Mouse (Mus musculus) Patski (cell line): Measurements from ENCODE around the gene Ybx2. TPM values are rescaled to one million over a fixed set of nuclear protein-coding genes. Genes with fewer than 3 reads are reported as not detected.

Experiments used
- ATAC-seq: fragments of 100-300 bp; one replicate; pipeline ENCODE4 v1.8.0; 2021
- CTCF ChIA-PET: fragments of 350-600 bp; sonication (Branson Sonifier 250); formaldehyde crosslinking; loops from one replicate; lab custom pipeline; 2022; ENCODE audit warnings: inconsistent platforms; lab: Charles Lee
- POLR2A ChIA-PET: fragments of 350-600 bp; sonication (Branson Sonifier 250); formaldehyde crosslinking; loops from one replicate; lab custom pipeline; 2022; ENCODE audit warnings: antibody characterized with exemption, inconsistent platforms; lab: Charles Lee
- DNase-seq: peaks from one replicate; pipeline ENCODE4 v3.0.0-alpha.2; 2011; ENCODE audit warnings: low read depth, low spot score
- H3K27me3 ChIP-seq: fragments of 371-371 bp; one replicate; pipeline ENCODE4 v1.5.1; 2021
- CTCF ChIP-seq: fragments of 100-300 bp; IDR thresholded peaks from one replicate; pipeline ENCODE4 v1.5.1; 2021
- in situ Hi-C: fragments of 300-500 bp; cut with MboI; formaldehyde crosslinking; loops from 3 replicates; pipeline ENCODE4 v1.11.1; 2018; ENCODE audit warnings: low pct_unique_long_range_greater_than_20kb, mixed read lengths
- polyA plus RNA-seq: library from polyadenylated mRNA; unstranded; gene quantifications from one replicate; pipeline ENCODE4 v1.2.3, GENCODE M21; 2021

Ybx2 gene
- polyA plus RNA-seq: 2.4 TPM

- ATAC-seq (peak; percentile 67), DNase-seq (no peak)
- in situ Hi-C loops: loop anchor here (10.0 kb wide), 1 partner anchor 279 kb away; the partner anchor contains the start of gene Slc16a11
- ChIA-PET POLR2A (no interaction called here), CTCF (interaction anchor here (1.3 to 4.8 kb wide), 6 partner anchors 9 to 61 kb away, joined by 3 to 85 read pairs (median 7); partner anchors contain the start of genes Ctdnep1, Eif5a, Kctd11 and Slc2a4)
- peaks cover 8% of the 10 kb centered on the region for H3K27me3 ChIP-seq
- TF ChIP-seq CTCF: no peak
Measured at GRCm38 (mm10) chr11:69935137-69935879, at the start of gene Ybx2. Gene Ybx2, plus strand, starts transcription at chr11:69935796.

- H3K27me3 ChIP-seq: no peaks in the 10 kb centered on the region
- DNase-seq (no peak), ATAC-seq (no peak)
- ChIA-PET CTCF (interaction anchor here (0.9 to 3.7 kb wide), 7 partner anchors 10 to 202 kb away, joined by 3 to 19 read pairs (median 3); partner anchors contain the start of genes 2810408A11Rik, Neurl4 and Tnfsf13), POLR2A (interaction anchor here (1.7 kb wide), 1 partner anchor 14 kb away, joined by 6 read pairs; the partner anchor contains the start of genes 2810408A11Rik and Neurl4)
- in situ Hi-C loops: no loop called here
- no peak for TF ChIP-seq CTCF
Measured at GRCm38 (mm10) chr11:69886907-69887635, 48.5 kb upstream of the Ybx2 start.

- in situ Hi-C loops: no loop called here
- ATAC-seq (no peak), DNase-seq (no peak)
- CTCF ChIA-PET: no interaction called here
- POLR2A ChIA-PET: no interaction called here
- no peaks in the 10 kb centered on the region for H3K27me3 ChIP-seq
- no peak for TF ChIP-seq CTCF
Measured at GRCm38 (mm10) chr11:69891482-69891881, 44.1 kb upstream of the Ybx2 start.

GRCm38 (mm10) chr11:69894671-69895070 is 40.9 kb upstream of the Ybx2 start:
- no peak for DNase-seq
- ChIA-PET CTCF (interaction anchor here (0.7 kb wide), 1 partner anchor 11 kb away, joined by 4 read pairs; no protein-coding TSS in a partner anchor), POLR2A (no interaction called here)
- ATAC-seq: no peak
- no peaks in the 10 kb centered on the region for H3K27me3 ChIP-seq
- TF ChIP-seq CTCF: no peak
- in situ Hi-C loops: no loop called here

- POLR2A ChIA-PET: no interaction called here
- no peak for DNase-seq
- CTCF ChIA-PET: interaction anchor here (0.7 kb wide), 1 partner anchor 12 kb away, joined by 4 read pairs; no protein-coding TSS in a partner anchor
- ATAC-seq: no peak
- in situ Hi-C loops: no loop called here
- H3K27me3 ChIP-seq: no peaks in the 10 kb centered on the region
- TF ChIP-seq CTCF: no peak
Measured at GRCm38 (mm10) chr11:69895291-69895690, 40.3 kb upstream of the Ybx2 start, which contains the start of gene Acap1. Gene Acap1, minus strand, starts transcription at chr11:69895539.

GRCm38 (mm10) chr11:69899870-69900269 is 35.7 kb upstream of the Ybx2 start:
- no peaks in the 10 kb centered on the region for H3K27me3 ChIP-seq
- DNase-seq (no peak), ATAC-seq (no peak)
- CTCF ChIA-PET: interaction anchor here (1.6 to 2.7 kb wide), 4 partner anchors 12 to 49 kb away, joined by 3 to 19 read pairs (median 7); partner anchors contain the start of gene Kctd11
- no peak for TF ChIP-seq CTCF
- POLR2A ChIA-PET: interaction anchor here (0.6 to 2.8 kb wide), 6 partner anchors 16 to 863 kb away, joined by 3 to 16 read pairs (median 6); partner anchors contain the start of genes Kctd11 and Phf23
- in situ Hi-C loops: no loop called here

GRCm38 (mm10) chr11:69900471-69901405 is 34.9 kb upstream of the Ybx2 start, which contains the start of the genes 2810408A11Rik and Neurl4:
Gene 2810408A11Rik, minus strand, starts transcription at chr11:69900987.
Gene Neurl4, plus strand, starts transcription at chr11:69901072.
- in situ Hi-C loops: no loop called here
- DNase-seq (peak; percentile 84), ATAC-seq (peak; percentile 83)
- H3K27me3 ChIP-seq: no peaks in the 10 kb centered on the region
- TF ChIP-seq CTCF: no peak
- ChIA-PET CTCF (interaction anchor here (1.0 to 2.7 kb wide), 5 partner anchors 13 to 48 kb away, joined by 3 to 19 read pairs (median 3); partner anchors contain the start of gene Kctd11), POLR2A (interaction anchor here (0.7 to 2.8 kb wide), 8 partner anchors 10 to 219 kb away, joined by 3 to 16 read pairs (median 5); partner anchors contain the start of genes Kctd11, Phf23 and Senp3)

- CTCF ChIA-PET: interaction anchor here (1.0 to 2.7 kb wide), 3 partner anchors 13 to 48 kb away, joined by 3 to 19 read pairs (median 3); no protein-coding TSS in a partner anchor
- POLR2A ChIA-PET: interaction anchor here (1.0 to 2.8 kb wide), 4 partner anchors 13 to 220 kb away, joined by 3 to 16 read pairs (median 6); partner anchors contain the start of genes Kctd11 and Senp3
- no peaks in the 10 kb centered on the region for H3K27me3 ChIP-seq
- DNase-seq: peak; percentile 94
- ATAC-seq: peak; percentile 28
- no peak for TF ChIP-seq CTCF
- in situ Hi-C loops: no loop called here
Measured at GRCm38 (mm10) chr11:69901406-69901846, 34.2 kb upstream of the Ybx2 start.

GRCm38 (mm10) chr11:69901993-69902392 is 33.6 kb upstream of the Ybx2 start:
- POLR2A ChIA-PET: interaction anchor here (1.5 to 2.8 kb wide), 2 partner anchors 21 to 220 kb away, joined by 3 to 16 read pairs; partner anchors contain the start of genes Kctd11 and Senp3
- in situ Hi-C loops: no loop called here
- CTCF ChIA-PET: interaction anchor here (1.0 to 1.3 kb wide), 2 partner anchors 31 to 47 kb away, joined by 3 read pairs; no protein-coding TSS in a partner anchor
- DNase-seq: no peak
- no peak for ATAC-seq
- no peaks in the 10 kb centered on the region for H3K27me3 ChIP-seq
- no peak for TF ChIP-seq CTCF
